Mouse (Mus musculus) right cerebral cortex, adult 18-20 months (tissue): ENCODE results near the gene Cdhr1.

ENCODE experiments used
- DNase-seq: peaks from one replicate; pipeline ENCODE4 v3.0.0; 2022; ENCODE audit warnings: mixed read lengths

Gene Cdhr1

GRCm38 (mm10) chr14:37067629-37068028 is 30.5 kb downstream of the Cdhr1 start, which contains the start of gene Lrit2:
Gene Lrit2, plus strand, starts transcription at chr14:37067929.
- DNase-seq: no peak

GRCm38 (mm10) chr14:37066636-37067035 is 31.5 kb downstream of the Cdhr1 start:
- DNase-seq: peak; percentile 51

- DNase-seq: no peak
These were observed 33.3 kb downstream of the Cdhr1 start for GRCm38 (mm10) chr14:37064849-37065248.

GRCm38 (mm10) chr14:37048914-37049410 is 49.2 kb downstream of the Cdhr1 start, which contains the start of gene Rgr:
Gene Rgr, minus strand, starts transcription at chr14:37048964.
- DNase-seq: no peak

GRCm38 (mm10) chr14:37034432-37034831 is 63.7 kb downstream of the Cdhr1 start:
- no peak for DNase-seq

GRCm38 (mm10) chr14:37033241-37033640 is 64.9 kb downstream of the Cdhr1 start:
- DNase-seq: peak; percentile 80

- DNase-seq: no peak
These were observed 65.6 kb downstream of the Cdhr1 start for GRCm38 (mm10) chr14:37032481-37033104.

GRCm38 (mm10) chr14:37028555-37028954 is 69.6 kb downstream of the Cdhr1 start:
- DNase-seq: no peak

- DNase-seq: no peak
These were observed 70.2 kb downstream of the Cdhr1 start for GRCm38 (mm10) chr14:37027951-37028350.
